Comparison of ENCODE assay signal across 31 mouse cellular contexts in genomic region chrX:59999221-60000083, GRCm38 (mm10). TPM values are rescaled to one million over a fixed set of nuclear protein-coding genes. Genes with fewer than 3 reads are reported as not detected.
DNase-seq lines count a peak whose midpoint lies in the region; ATAC-seq and TF ChIP-seq lines count a peak whose summit lies in the region.
"Had no signal": no experiment of that assay in that cellular context is flagged by ENCODE, and none has a peak within 500 bp of the region (broad histone marks: within the 10 kb centered on the region; RNA-seq: fewer than 3 reads in every experiment).

F9 (plus strand) TSS chrX:59999464.

- no peak for TF ChIP-seq CTCF in liver, postnatal 0 days (IDR thresholded peaks at IDR 0.05; ENCODE audit: low read depth)
- no peak for TF ChIP-seq CTCF in CH12.LX (conservative IDR thresholded peaks at IDR 0.05 in 1 of 2, IDR thresholded peaks at IDR 0.05 in 1 of 2; ENCODE audit: low read depth in 2 of 2, low read length in 2 of 2)

- dilution Hi-C loops in CH12.LX (cut with MboI; ENCODE audit: extremely low pct_ligation_motif_present, extremely low pct_unique_long_range_greater_than_20kb, low sequenced_read_pairs): no loop called here

- H3K27ac ChIP-seq in liver, postnatal 0 days (ENCODE audit: low read depth): peak within 1 kb of the TSS; percentile 69
- peak within 1 kb of the TSS; percentile 88 for H3K27ac ChIP-seq in CH12.LX (ENCODE audit: insufficient read depth, low read depth)
- H3K27ac ChIP-seq in forebrain, embryonic 13.5 days: no peak within 1 kb of the TSS
- H3K27ac ChIP-seq: embryonic facial prominence, embryonic 15.5 days; forebrain, embryonic 12.5 days; hindbrain, embryonic 13.5 days; limb, embryonic 12.5 days; liver, embryonic 14.5 days; lung, embryonic 15.5 days; midbrain, embryonic 13.5 days; neural tube, embryonic 15.5 days had no signal

- H3K9me3 ChIP-seq in liver, postnatal 0 days (ENCODE audit: low read length): no peaks in the 10 kb centered on the region
- no peaks in the 10 kb centered on the region for H3K9me3 ChIP-seq in CH12.LX (replicated peaks; ENCODE audit: low read length)
- no peaks in the 10 kb centered on the region for H3K9me3 ChIP-seq in forebrain, embryonic 13.5 days (replicated peaks)
- H3K9me3 ChIP-seq: embryonic facial prominence, embryonic 15.5 days; forebrain, embryonic 12.5 days; hindbrain, embryonic 13.5 days; limb, embryonic 12.5 days; lung, embryonic 15.5 days; midbrain, embryonic 13.5 days; neural tube, embryonic 15.5 days had no signal

- H3K4me1 ChIP-seq in liver, postnatal 0 days (ENCODE audit: insufficient read depth): no peaks in the 10 kb centered on the region
- peaks cover 0 to 11% of the 10 kb centered on the region in 2 experiments; a peak in 1 of 4 replicates for H3K4me1 ChIP-seq in CH12.LX (ENCODE audit: control insufficient read depth in 1 of 2, insufficient read depth in 2 of 2)
- no peaks in the 10 kb centered on the region for H3K4me1 ChIP-seq in forebrain, embryonic 13.5 days
- H3K4me1 ChIP-seq: embryonic facial prominence, embryonic 15.5 days; forebrain, embryonic 12.5 days; hindbrain, embryonic 13.5 days; limb, embryonic 12.5 days; lung, embryonic 15.5 days; midbrain, embryonic 13.5 days; neural tube, embryonic 15.5 days had no signal

- no peaks in the 10 kb centered on the region for H3K79me2 ChIP-seq in CH12.LX (replicated peaks; ENCODE audit: control insufficient read depth, extremely low read depth, insufficient read depth, poor library complexity, severe bottlenecking)

- peak; percentile 45; the same call in 1 of the 2 replicates for TF ChIP-seq EP300 in liver, postnatal 0 days (IDR thresholded peaks at IDR 0.05; ENCODE audit: low read depth)
- peak; percentile 70; the same call in 1 of the 2 replicates for TF ChIP-seq EP300 in CH12.LX (IDR thresholded peaks at IDR 0.05; ENCODE audit: low read length)

- TF ChIP-seq RAD21 in CH12.LX (IDR thresholded peaks at IDR 0.05; ENCODE audit: low read depth, low read length): no peak

- H3K4me2 ChIP-seq in liver, postnatal 0 days (ENCODE audit: low read depth, low read length): peak within 1 kb of the TSS; percentile 52
- H3K4me2 ChIP-seq in CH12.LX (ENCODE audit: insufficient read depth, low read depth, poor library complexity, severe bottlenecking): peak within 1 kb of the TSS; percentile 67
- no peak within 1 kb of the TSS for H3K4me2 ChIP-seq in forebrain, embryonic 13.5 days
- H3K4me2 ChIP-seq: embryonic facial prominence, embryonic 15.5 days; forebrain, embryonic 12.5 days; heart, embryonic 11.5 days; hindbrain, embryonic 13.5 days; limb, embryonic 12.5 days; lung, embryonic 15.5 days; midbrain, embryonic 13.5 days; neural tube, embryonic 15.5 days had no signal

- peak within 1 kb of the TSS; percentile 29 for H3K4me3 ChIP-seq in liver, postnatal 0 days (ENCODE audit: low read depth, low read length)
- peak within 1 kb of the TSS in 1 of 3 experiments; percentile 26 for H3K4me3 ChIP-seq in CH12.LX (replicated peaks in 1 of 3; ENCODE audit: low read depth in 2 of 3, low read length in 2 of 3, poor library complexity in 1 of 3)
- H3K4me3 ChIP-seq in forebrain, embryonic 13.5 days: no peak within 1 kb of the TSS
- H3K4me3 ChIP-seq: embryonic facial prominence, embryonic 15.5 days; forebrain, embryonic 12.5 days; hindbrain, embryonic 13.5 days; limb, embryonic 12.5 days; lung, embryonic 15.5 days; midbrain, embryonic 13.5 days; neural tube, embryonic 15.5 days had no signal

- H3K9ac ChIP-seq in liver, postnatal 0 days (replicated peaks): no peak within 1 kb of the TSS
- H3K9ac ChIP-seq in CH12.LX (ENCODE audit: insufficient read depth, low read depth): peak within 1 kb of the TSS; percentile 26
- no peak within 1 kb of the TSS for H3K9ac ChIP-seq in forebrain, embryonic 13.5 days
- H3K9ac ChIP-seq: embryonic facial prominence, embryonic 15.5 days; forebrain, embryonic 12.5 days; hindbrain, embryonic 13.5 days; limb, embryonic 12.5 days; liver, embryonic 14.5 days; lung, embryonic 15.5 days; midbrain, embryonic 13.5 days; neural tube, embryonic 15.5 days had no signal

- 40% methylated on average over 10 of the region's 10 CpGs for WGBS in liver, postnatal 0 days (ENCODE audit: insufficient replicate concordance)
- 89% methylated on average over 10 of the region's 10 CpGs for WGBS in forebrain, embryonic 13.5 days

- TF ChIP-seq POLR2A in CH12.LX (IDR thresholded peaks at IDR 0.05; ENCODE audit: low read depth, low read length): no peak

- in situ Hi-C loops in CH12.LX (cut with MboI; ENCODE audit: low pct_ligation_motif_present, low pct_unique_long_range_greater_than_20kb, low sequenced_read_pairs): no loop called here

- DNase-seq in liver, postnatal 0 days: peak; percentile 56
- no peak for DNase-seq in liver
- peak; percentile 62 for DNase-seq in CH12.LX (ENCODE audit: extremely low read depth)
- DNase-seq in kidney, postnatal 36 days: no peak
- no peak for DNase-seq in thymus, adult 18-20 months
- DNase-seq: cerebellum, adult 11 months; cerebellum, adult 9-10 months; cerebellum, postnatal 36 days; gastrocnemius, postnatal 10 days; heart, adult 11 months; heart, postnatal 36 days; kidney, postnatal 14 days; right cerebral cortex, postnatal 25 days had no signal

- peak; percentile 88 for ATAC-seq in liver, postnatal 0 days
- ATAC-seq in hematopoietic stem cell, adult 5-6 weeks (replicated peaks in 1 of 2; ENCODE audit: insufficient read depth in 1 of 2, low FRiP score in 2 of 2, low TSS enrichment in 1 of 2, low read depth in 1 of 2, poor library complexity in 2 of 2, severe bottlenecking in 2 of 2): peak; percentile 78 to 82; a peak in 3 of 4 replicates
- ATAC-seq in neutrophil, adult 5-6 weeks (ENCODE audit: extremely low read depth, insufficient number of reproducible peaks, low FRiP score, poor library complexity, severe bottlenecking): peak; percentile 39; the same call in 1 of the 2 replicates
- no peak for ATAC-seq in forebrain, embryonic 13.5 days
- ATAC-seq: intestine, postnatal 0 days; midbrain, embryonic 13.5 days had no signal

- no peaks in the 10 kb centered on the region for H3K27me3 ChIP-seq in liver, postnatal 0 days (ENCODE audit: insufficient read depth, low read length)
- H3K27me3 ChIP-seq in CH12.LX (replicated peaks): no peaks in the 10 kb centered on the region
- H3K27me3 ChIP-seq in forebrain, embryonic 13.5 days: no peaks in the 10 kb centered on the region
- H3K27me3 ChIP-seq: embryonic facial prominence, embryonic 15.5 days; forebrain, embryonic 12.5 days; hindbrain, embryonic 13.5 days; limb, embryonic 12.5 days; lung, embryonic 15.5 days; midbrain, embryonic 13.5 days; neural tube, embryonic 15.5 days had no signal

- no peaks in the 10 kb centered on the region for H3K36me3 ChIP-seq in liver, postnatal 0 days (replicated peaks; ENCODE audit: insufficient read depth, low read length)
- no peaks in the 10 kb centered on the region for H3K36me3 ChIP-seq in CH12.LX (replicated peaks in 1 of 2; ENCODE audit: control insufficient read depth in 1 of 2, insufficient read depth in 1 of 2, low read length in 1 of 2)
- H3K36me3 ChIP-seq in forebrain, embryonic 13.5 days (ENCODE audit: poor library complexity, severe bottlenecking): no peaks in the 10 kb centered on the region
- H3K36me3 ChIP-seq: embryonic facial prominence, embryonic 15.5 days; forebrain, embryonic 12.5 days; hindbrain, embryonic 13.5 days; limb, embryonic 12.5 days; lung, embryonic 15.5 days; midbrain, embryonic 13.5 days; neural tube, embryonic 15.5 days had no signal

TF ChIP-seq in CH12.LX, 34 proteins besides CTCF, POLR2A, EP300 and RAD21 (continues in another document):
- TF ChIP-seq MAFK (IDR thresholded peaks at IDR 0.05; ENCODE audit: insufficient replicate concordance, low read length) (0 out of 2 replicates have a peak, but pooled peaks have one; percentile 22), PAX5 (IDR thresholded peaks at IDR 0.05; ENCODE audit: low read length) (no peak), POLR2AphosphoS2 (IDR thresholded peaks at IDR 0.05; ENCODE audit: low read depth, low read length) (no peak), SMC3 (IDR thresholded peaks at IDR 0.05; ENCODE audit: low read depth, low read length) (no peak), JUN (IDR thresholded peaks at IDR 0.05; ENCODE audit: insufficient read depth, low read depth, low read length) (peak; percentile 71), USF1 (IDR thresholded peaks at IDR 0.05; ENCODE audit: low read depth, low read length) (no peak), TBP (conservative IDR thresholded peaks at IDR 0.05; ENCODE audit: low read depth, low read length) (no peak), CHD2 (IDR thresholded peaks at IDR 0.05; ENCODE audit: low read length) (no peak), ZKSCAN1 (IDR thresholded peaks at IDR 0.05; ENCODE audit: borderline replicate concordance, low read depth, low read length) (no peak), NELFE (IDR thresholded peaks at IDR 0.05; ENCODE audit: low read depth, low read length) (no peak), UBTF (IDR thresholded peaks at IDR 0.05; ENCODE audit: low read depth, low read length) (no peak), CHD1 (IDR thresholded peaks at IDR 0.05; ENCODE audit: low read depth, low read length) (no peak), IRF4 (IDR thresholded peaks at IDR 0.05; ENCODE audit: low read depth, low read length) (no peak), E2F4 (IDR thresholded peaks at IDR 0.05; ENCODE audit: insufficient replicate concordance, low read depth, low read length) (no peak), ZNF384 (IDR thresholded peaks at IDR 0.05; ENCODE audit: low read depth, low read length) (peak; percentile 10; the same call in 1 of the 2 replicates), ZMIZ1 (IDR thresholded peaks at IDR 0.05; ENCODE audit: low read depth, low read length) (no peak), MAX (IDR thresholded peaks at IDR 0.05; ENCODE audit: low read length) (no peak), MAZ (IDR thresholded peaks at IDR 0.05; ENCODE audit: low read depth, low read length) (no peak), ELF1 (IDR thresholded peaks at IDR 0.05; ENCODE audit: low read depth, low read length) (no peak), TCF12 (IDR thresholded peaks at IDR 0.05; ENCODE audit: low read depth, low read length) (no peak), GABPA (IDR thresholded peaks at IDR 0.05; ENCODE audit: insufficient replicate concordance, low read depth, low read length) (no peak), ETS1 (conservative IDR thresholded peaks at IDR 0.05; ENCODE audit: low read depth, low read length) (no peak; the same call in none of the 2 replicates), KAT2A (IDR thresholded peaks at IDR 0.05; ENCODE audit: insufficient replicate concordance, low read length) (no peak)

RNA-seq across cellular contexts. Expression of gene F9, which starts in this region (rescaled TPM):
- polyA plus RNA-seq in liver, postnatal 0 days (2015; fragmentation: Nextera tagmentation; extraction: Ambion mirVana): 13.9 and 15.7 TPM in 2 replicates
- total RNA-seq in CH12.LX (2012; rRNA removed) (0.42 and 0.55 TPM in 2 replicates), CH12.LX (2014; rRNA removed) (2.0 and 2.6 TPM in 2 replicates)
- 1.9 and 2.8 TPM in 2 replicates for polyA plus RNA-seq in CH12.LX (2012; ENCODE audit: insufficient read length, low read depth)
- not detected in 2 replicates for total RNA-seq in hematopoietic stem cell, adult 5-6 weeks (2017)
- total RNA-seq in neutrophil, adult 5-6 weeks (2017): 0.70 and 0.74 TPM in 2 replicates
- not detected in 2 replicates for polyA plus RNA-seq in forebrain, embryonic 13.5 days (2015; fragmentation: Nextera tagmentation; extraction: Ambion mirVana)
- total RNA-seq: gastrocnemius, postnatal 10 days; heart, postnatal 36 days; megakaryocyte-erythroid progenitor cell, adult 5-6 weeks had no signal
- polyA plus RNA-seq: embryonic facial prominence, embryonic 15.5 days; forebrain, embryonic 12.5 days; heart, embryonic 11.5 days; heart, embryonic 16.5 days; hindbrain, embryonic 13.5 days; kidney, embryonic 14.5 days; limb, embryonic 12.5 days; lung, embryonic 15.5 days; midbrain, embryonic 13.5 days; neural tube, embryonic 15.5 days; stomach, embryonic 14.5 days; testis, adult 2 months had no signal

Comparison
In these comparisons a context has a peak if more than half of its experiments do, and no peak if none do; other contexts are left out.
1. DNase-seq: peak in liver, postnatal 0 days (single experiment) and CH12.LX (single experiment); none in liver (single experiment), kidney, postnatal 36 days (0 of 2) and thymus, adult 18-20 months (0 of 2).
2. Peak in ATAC-seq in hematopoietic stem cell, adult 5-6 weeks; RNA of the gene not detected or under 1 TPM.
3. Peak in ATAC-seq in neutrophil, adult 5-6 weeks; RNA of the gene not detected or under 1 TPM.